Mouse (Mus musculus): ENCODE results near the gene Optn.

DNA sequence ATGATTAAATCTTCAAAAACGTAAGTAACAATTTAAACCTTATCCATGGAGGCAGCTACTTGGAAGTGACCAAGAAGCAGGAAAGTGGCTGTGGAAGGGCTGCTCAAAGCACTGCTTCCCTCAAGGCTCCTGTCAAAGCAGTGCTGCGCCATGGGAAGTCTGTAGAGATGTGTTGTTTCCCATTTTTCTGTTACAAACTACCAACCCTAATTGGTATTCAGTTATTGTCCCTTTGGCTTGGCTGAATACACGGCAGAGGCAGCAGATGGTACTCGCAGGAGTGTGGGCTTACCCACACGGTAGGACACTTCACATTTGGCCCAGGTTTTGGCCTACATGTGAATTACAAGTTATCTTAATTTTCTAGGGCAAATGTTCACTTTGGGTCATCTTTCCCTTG is 25.5 kb downstream of the Optn start:
- TF ChIP-seq CTCF (IDR thresholded peaks at IDR 0.05; ENCODE audit: low read depth) (no peak), EP300 (IDR thresholded peaks at IDR 0.05; ENCODE audit: low read depth) (no peak)
